Mouse (Mus musculus): ENCODE measurements around the gene Gsn.

DNA sequence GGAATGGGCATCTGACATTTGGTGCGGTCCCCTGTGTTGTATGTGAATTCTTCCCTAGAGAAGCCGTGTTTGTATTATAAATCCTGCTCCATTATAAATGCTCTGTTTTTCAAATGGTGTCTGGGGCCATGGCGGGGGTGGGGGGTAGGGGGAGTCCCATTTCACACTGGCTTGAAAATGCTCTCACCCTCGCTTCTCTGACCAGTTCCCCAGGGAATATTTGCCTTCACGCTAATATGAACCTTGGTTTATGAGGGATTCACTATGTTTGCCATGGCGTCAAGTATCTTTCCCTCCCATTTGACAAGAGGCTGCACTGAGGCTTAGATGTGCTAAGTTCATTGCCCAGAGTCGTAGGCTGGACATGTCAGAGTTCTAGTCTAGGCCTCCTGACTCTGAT lies 718 bp upstream of the Gsn start:
- TF ChIP-seq TAL1 (IDR thresholded peaks at IDR 0.05; ENCODE audit: low read length) (no peak), GATA1 (IDR thresholded peaks at IDR 0.05; ENCODE audit: low read length) (no peak)

Measured in erythroblast, embryonic 14.5 days (primary cell).